Comparison of ENCODE assay signal across 32 mouse cellular contexts in genomic region chr13:54661358-54661757, GRCm38 (mm10). TPM values are rescaled to one million over a fixed set of nuclear protein-coding genes. Genes with fewer than 3 reads are reported as not detected.
DNase-seq lines count a peak whose midpoint lies in the region; ATAC-seq and TF ChIP-seq lines count a peak whose summit lies in the region.
"Had no signal": no experiment of that assay in that cellular context is flagged by ENCODE, and none has a peak within 500 bp of the region (broad histone marks: within the 10 kb centered on the region; RNA-seq: fewer than 3 reads in every experiment).

No protein-coding gene starts in this region.

- no peak overlapping the region for H3K27ac ChIP-seq in liver, adult 2 months (replicated peaks; ENCODE audit: insufficient read depth, low read depth, low read length)
- H3K27ac ChIP-seq in liver, embryonic 11.5 days (ENCODE audit: low read depth, low read length) = no peak overlapping the region
- no peak overlapping the region for H3K27ac ChIP-seq in intestine, embryonic 14.5 days (ENCODE audit: low read depth)
- H3K27ac ChIP-seq in intestine, embryonic 16.5 days (ENCODE audit: low read length) = peak overlapping the region; percentile 53
- H3K27ac ChIP-seq in stomach, postnatal 0 days (replicated peaks) = no peak overlapping the region
- H3K27ac ChIP-seq: forebrain, embryonic 13.5 days; heart, embryonic 10.5 days; heart, embryonic 15.5 days; hindbrain, postnatal 0 days; liver, embryonic 14.5 days had no signal

- H3K9me3 ChIP-seq in liver, embryonic 11.5 days (ENCODE audit: control insufficient read depth, low read length) = no peaks in the 10 kb centered on the region
- H3K9me3 ChIP-seq in intestine, embryonic 14.5 days (ENCODE audit: control insufficient read depth, low read length) = no peaks in the 10 kb centered on the region
- no peaks in the 10 kb centered on the region for H3K9me3 ChIP-seq in intestine, embryonic 16.5 days (ENCODE audit: control insufficient read depth, low read length)
- no peaks in the 10 kb centered on the region for H3K9me3 ChIP-seq in stomach, postnatal 0 days (ENCODE audit: control insufficient read depth, low read length)
- H3K9me3 ChIP-seq: forebrain, embryonic 13.5 days; heart, embryonic 10.5 days; heart, embryonic 15.5 days had no signal

- peaks cover 27% of the 10 kb centered on the region for H3K36me3 ChIP-seq in liver, adult 2 months (ENCODE audit: control insufficient read depth, insufficient read depth, low read length)
- peaks cover 32% of the 10 kb centered on the region for H3K36me3 ChIP-seq in liver, embryonic 11.5 days (ENCODE audit: control insufficient read depth, insufficient read depth, low read length)
- H3K36me3 ChIP-seq in intestine, embryonic 14.5 days (ENCODE audit: control insufficient read depth, insufficient read depth, low read length) = peaks cover 75% of the 10 kb centered on the region
- peaks cover 13% of the 10 kb centered on the region; the same call in 1 of the 2 replicates for H3K36me3 ChIP-seq in intestine, embryonic 16.5 days (ENCODE audit: control insufficient read depth, insufficient read depth, low read length)
- H3K36me3 ChIP-seq in stomach, postnatal 0 days (ENCODE audit: control insufficient read depth, insufficient read depth, low read length) = peaks cover 17% of the 10 kb centered on the region

- H3K79me2 ChIP-seq in liver, adult 2 months (ENCODE audit: control insufficient read depth, insufficient read depth, low read length) = no peaks in the 10 kb centered on the region

- 62% methylated on average over 12 of the region's 12 CpGs for WGBS in liver, adult 2 months
- 92% methylated on average over 12 of the region's 12 CpGs for WGBS in liver, embryonic 11.5 days
- WGBS in intestine, embryonic 14.5 days = 78% methylated on average over 12 of the region's 12 CpGs
- 63% methylated on average over 12 of the region's 12 CpGs for WGBS in intestine, embryonic 16.5 days
- WGBS in stomach, postnatal 0 days = 60% methylated on average over 12 of the region's 12 CpGs

- peak; percentile 71 for DNase-seq in liver, adult 2 months (ENCODE audit: extremely low read depth, low read depth, low spot score)
- no peak for DNase-seq in liver, embryonic 11.5 days (ENCODE audit: low spot score)
- no peak for DNase-seq in intestine, embryonic 14.5 days (ENCODE audit: low spot score)
- DNase-seq in stomach, postnatal 0 days (ENCODE audit: low spot score) = peak; percentile 58
- DNase-seq in frontal cortex, postnatal 14 days (ENCODE audit: low spot score in 2 of 2) = no peak
- no peak for DNase-seq in cerebellum, adult 9-11 months
- DNase-seq: adrenal gland, adult 8-10 months; B cell, adult 2 months; cerebellum, adult 2 months; cerebellum, postnatal 36 days; gastrocnemius, postnatal 14 days; heart, adult 11 months; kidney, adult 18-20 months; layer of hippocampus, postnatal 36 days; left cerebral cortex, postnatal 4 days; lung, adult 2 months; right cerebral cortex, postnatal 25 days; thymus, postnatal 4 days had no signal

- TF ChIP-seq POLR2A in liver, adult 2 months (IDR thresholded peaks at IDR 0.05; ENCODE audit: extremely low read depth, insufficient read depth, low read length) = no peak

- H3K4me3 ChIP-seq in liver, adult 2 months (ENCODE audit: insufficient read depth, low read depth, low read length) = no peak overlapping the region
- H3K4me3 ChIP-seq in liver, embryonic 11.5 days (ENCODE audit: low read depth, low read length) = no peak overlapping the region
- H3K4me3 ChIP-seq in intestine, embryonic 14.5 days (ENCODE audit: low read depth, low read length) = no peak overlapping the region
- H3K4me3 ChIP-seq in intestine, embryonic 16.5 days (ENCODE audit: low read length) = no peak overlapping the region
- H3K4me3 ChIP-seq in stomach, postnatal 0 days (ENCODE audit: low read depth, low read length) = no peak overlapping the region
- H3K4me3 ChIP-seq: forebrain, embryonic 13.5 days; heart, embryonic 10.5 days; heart, embryonic 15.5 days had no signal

- H3K4me1 ChIP-seq in liver, adult 2 months (ENCODE audit: control insufficient read depth, insufficient read depth, low read length) = peaks cover 12% of the 10 kb centered on the region
- no peaks in the 10 kb centered on the region for H3K4me1 ChIP-seq in liver, embryonic 11.5 days (replicated peaks; ENCODE audit: control insufficient read depth, insufficient read depth, low read length)
- no peaks in the 10 kb centered on the region for H3K4me1 ChIP-seq in intestine, embryonic 14.5 days (replicated peaks; ENCODE audit: control insufficient read depth, insufficient read depth, low read length)
- peaks cover 6% of the 10 kb centered on the region for H3K4me1 ChIP-seq in intestine, embryonic 16.5 days (ENCODE audit: control insufficient read depth, insufficient read depth, low read length)
- no peaks in the 10 kb centered on the region for H3K4me1 ChIP-seq in stomach, postnatal 0 days (replicated peaks; ENCODE audit: control insufficient read depth, insufficient read depth)
- H3K4me1 ChIP-seq: forebrain, embryonic 13.5 days; heart, embryonic 10.5 days; heart, embryonic 15.5 days had no signal

- no peak for TF ChIP-seq CTCF in liver, adult 2 months (IDR thresholded peaks at IDR 0.05; ENCODE audit: low read depth, low read length)
- no peak; the same call in 1 of the 2 replicates for TF ChIP-seq CTCF in stomach, postnatal 0 days (IDR thresholded peaks at IDR 0.05; ENCODE audit: low read depth)

- no peak overlapping the region for H3K9ac ChIP-seq in liver, adult 2 months (ENCODE audit: low read depth, low read length)
- H3K9ac ChIP-seq in liver, embryonic 11.5 days (ENCODE audit: low read depth, low read length) = no peak overlapping the region
- no peak overlapping the region for H3K9ac ChIP-seq in intestine, embryonic 14.5 days (ENCODE audit: low read length)
- H3K9ac ChIP-seq in intestine, embryonic 16.5 days (ENCODE audit: low read depth, low read length) = no peak overlapping the region
- H3K9ac ChIP-seq in stomach, postnatal 0 days (ENCODE audit: low read length) = no peak overlapping the region
- H3K9ac ChIP-seq: forebrain, embryonic 13.5 days; heart, embryonic 15.5 days; liver, embryonic 14.5 days had no signal

- TF ChIP-seq EP300 in stomach, postnatal 0 days (optimal IDR thresholded peaks at IDR 0.05) = no peak

- H3K27me3 ChIP-seq in liver, adult 2 months (ENCODE audit: control insufficient read depth, insufficient read depth, low read length) = no peaks in the 10 kb centered on the region
- no peaks in the 10 kb centered on the region for H3K27me3 ChIP-seq in liver, embryonic 11.5 days (replicated peaks; ENCODE audit: control insufficient read depth, insufficient read depth, low read length)
- no peaks in the 10 kb centered on the region for H3K27me3 ChIP-seq in intestine, embryonic 14.5 days (replicated peaks; ENCODE audit: control insufficient read depth, insufficient read depth, low read length)
- no peaks in the 10 kb centered on the region for H3K27me3 ChIP-seq in intestine, embryonic 16.5 days (replicated peaks; ENCODE audit: control insufficient read depth, insufficient read depth, low read length)
- no peaks in the 10 kb centered on the region for H3K27me3 ChIP-seq in stomach, postnatal 0 days (ENCODE audit: control insufficient read depth, insufficient read depth, low read length)
- H3K27me3 ChIP-seq: forebrain, embryonic 13.5 days; heart, embryonic 15.5 days had no signal

- H3K4me2 ChIP-seq in liver, embryonic 11.5 days = no peak overlapping the region
- H3K4me2 ChIP-seq in intestine, embryonic 14.5 days (ENCODE audit: low read length) = no peak overlapping the region
- H3K4me2 ChIP-seq in intestine, embryonic 16.5 days (ENCODE audit: low read depth, low read length) = peak overlapping the region; percentile 34; the same call in 1 of the 2 replicates
- H3K4me2 ChIP-seq in stomach, postnatal 0 days (replicated peaks; ENCODE audit: low read depth) = 0 out of 2 replicates have a peak overlapping the region, but pooled peaks have one; percentile 25
- H3K4me2 ChIP-seq: forebrain, embryonic 13.5 days; heart, embryonic 15.5 days; midbrain, embryonic 11.5 days had no signal

- ATAC-seq in liver, embryonic 11.5 days (replicated peaks; ENCODE audit: low FRiP score) = no peak
- peak; percentile 59 for ATAC-seq in intestine, embryonic 14.5 days (replicated peaks; ENCODE audit: low FRiP score, low TSS enrichment, low read depth)
- peak; percentile 83 for ATAC-seq in intestine, embryonic 16.5 days
- peak; percentile 73 for ATAC-seq in stomach, postnatal 0 days (ENCODE audit: low FRiP score, low TSS enrichment)
- ATAC-seq: activated CD4-positive, CD25-positive, alpha-beta regulatory T cell, adult 4 months; forebrain, embryonic 13.5 days; hindbrain, postnatal 0 days; midbrain, embryonic 16.5 days had no signal

RNA-seq across cellular contexts. Expression of gene Rnf44, which starts 32.3 kb away (rescaled TPM):
- 5.8 and 11.4 TPM in 2 replicates for total RNA-seq in liver, adult 2 months (2014; rRNA removed)
- 86.1 and 87.9 TPM in 2 replicates for polyA plus RNA-seq in liver, adult 2 months (2012; rRNA removed)
- 71.5 and 82.3 TPM in 2 replicates for polyA plus RNA-seq in liver, embryonic 11.5 days (2014; fragmentation: Nextera tagmentation; extraction: Ambion mirVana)
- polyA plus RNA-seq in intestine, embryonic 14.5 days (2014; fragmentation: Nextera tagmentation; extraction: Ambion mirVana) = 91.7 and 102 TPM in 2 replicates
- polyA plus RNA-seq in intestine, embryonic 16.5 days (2015; fragmentation: Nextera tagmentation; extraction: Ambion mirVana) = 48.9 and 59.3 TPM in 2 replicates
- 44.6 and 49.6 TPM in 2 replicates for polyA plus RNA-seq in stomach, postnatal 0 days (2015; fragmentation: Nextera tagmentation; extraction: Ambion mirVana)

RNA-seq across cellular contexts. Expression of gene Faf2, which starts 39.8 kb away (rescaled TPM):
- total RNA-seq in liver, adult 2 months (2014; rRNA removed) = 25.1 and 29.9 TPM in 2 replicates
- polyA plus RNA-seq in liver, adult 2 months (2012; rRNA removed) = 22.5 and 28.1 TPM in 2 replicates
- 52.7 and 55.2 TPM in 2 replicates for polyA plus RNA-seq in liver, embryonic 11.5 days (2014; fragmentation: Nextera tagmentation; extraction: Ambion mirVana)
- 95.3 and 103 TPM in 2 replicates for polyA plus RNA-seq in intestine, embryonic 14.5 days (2014; fragmentation: Nextera tagmentation; extraction: Ambion mirVana)
- polyA plus RNA-seq in intestine, embryonic 16.5 days (2015; fragmentation: Nextera tagmentation; extraction: Ambion mirVana) = 61.0 and 70.2 TPM in 2 replicates
- polyA plus RNA-seq in stomach, postnatal 0 days (2015; fragmentation: Nextera tagmentation; extraction: Ambion mirVana) = 46.4 and 50.6 TPM in 2 replicates

RNA-seq across cellular contexts. Expression of gene Cdhr2, which starts 39.9 kb away (rescaled TPM):
- total RNA-seq in liver, adult 2 months (2014; rRNA removed) = under 0.01 and 0.20 TPM in 2 replicates
- polyA plus RNA-seq in liver, adult 2 months (2012; rRNA removed) = 0.15 and 0.18 TPM in 2 replicates
- 7.4 and 8.3 TPM in 2 replicates for polyA plus RNA-seq in liver, embryonic 11.5 days (2014; fragmentation: Nextera tagmentation; extraction: Ambion mirVana)
- 8.9 and 11.8 TPM in 2 replicates for polyA plus RNA-seq in intestine, embryonic 14.5 days (2014; fragmentation: Nextera tagmentation; extraction: Ambion mirVana)
- polyA plus RNA-seq in intestine, embryonic 16.5 days (2015; fragmentation: Nextera tagmentation; extraction: Ambion mirVana) = 64.2 and 94.9 TPM in 2 replicates
- 1.8 and 3.1 TPM in 2 replicates for polyA plus RNA-seq in stomach, postnatal 0 days (2015; fragmentation: Nextera tagmentation; extraction: Ambion mirVana)
- total RNA-seq: adrenal gland, adult 8-10 months; gastrocnemius, postnatal 14 days; heart, postnatal 25 days; megakaryocyte, adult 5-6 weeks; neutrophil, adult 5-6 weeks had no signal
- polyA plus RNA-seq: embryonic facial prominence, embryonic 11.5 days; hindbrain, embryonic 11.5 days; midbrain, embryonic 11.5 days had no signal

RNA-seq across cellular contexts. Expression of gene Cltb, which starts 50.2 kb away (rescaled TPM):
- 19.0 and 24.8 TPM in 2 replicates for total RNA-seq in liver, adult 2 months (2014; rRNA removed)
- 45.6 and 51.5 TPM in 2 replicates for polyA plus RNA-seq in liver, adult 2 months (2012; rRNA removed)
- polyA plus RNA-seq in liver, embryonic 11.5 days (2014; fragmentation: Nextera tagmentation; extraction: Ambion mirVana) = 31.9 and 32.3 TPM in 2 replicates
- 43.6 and 49.6 TPM in 2 replicates for polyA plus RNA-seq in intestine, embryonic 14.5 days (2014; fragmentation: Nextera tagmentation; extraction: Ambion mirVana)
- polyA plus RNA-seq in intestine, embryonic 16.5 days (2015; fragmentation: Nextera tagmentation; extraction: Ambion mirVana) = 80.1 and 87.4 TPM in 2 replicates
- polyA plus RNA-seq in stomach, postnatal 0 days (2015; fragmentation: Nextera tagmentation; extraction: Ambion mirVana) = 156 and 160 TPM in 2 replicates

Comparison
In these comparisons a context has a peak if more than half of its experiments do, and no peak if none do; other contexts are left out.
1. DNase-seq: peak in liver, adult 2 months (single experiment) and stomach, postnatal 0 days (single experiment); none in liver, embryonic 11.5 days (single experiment), intestine, embryonic 14.5 days (single experiment), frontal cortex, postnatal 14 days (0 of 2) and cerebellum, adult 9-11 months (single experiment).
2. H3K4me2 ChIP-seq: peak in intestine, embryonic 16.5 days (single experiment) and stomach, postnatal 0 days (single experiment); none in liver, embryonic 11.5 days (single experiment) and intestine, embryonic 14.5 days (single experiment).